Mouse (Mus musculus) retina, postnatal 1 day (tissue): ENCODE results near the gene Xkr7.

ENCODE experiments used
- DNase-seq: peaks from one replicate; pipeline ENCODE4 v3.0.0-alpha.2; 2012

Xkr7 gene

GRCm38 (mm10) chr2:153033545-153034230 lies 2.0 kb downstream of the Xkr7 start:
- DNase-seq, result peak; percentile 63

GRCm38 (mm10) chr2:153036690-153037089 lies 5.0 kb downstream of the Xkr7 start:
- peak; percentile 94 for DNase-seq

GRCm38 (mm10) chr2:153043886-153044285 lies 12.2 kb downstream of the Xkr7 start:
- no peak for DNase-seq

GRCm38 (mm10) chr2:153045884-153046299 lies 14.2 kb downstream of the Xkr7 start:
- peak; percentile 84 for DNase-seq

GRCm38 (mm10) chr2:153047828-153048465 lies 16.3 kb downstream of the Xkr7 start:
- peak; percentile 71 for DNase-seq

- peak; percentile 26 for DNase-seq
Measured at GRCm38 (mm10) chr2:153049288-153049996, 17.8 kb downstream of the Xkr7 start.

- no peak for DNase-seq
Measured at GRCm38 (mm10) chr2:153049997-153050358, 18.3 kb downstream of the Xkr7 start.

GRCm38 (mm10) chr2:153051095-153051494 lies 19.4 kb downstream of the Xkr7 start:
- no peak for DNase-seq

GRCm38 (mm10) chr2:153051537-153051936 lies 19.9 kb downstream of the Xkr7 start:
- no peak for DNase-seq

GRCm38 (mm10) chr2:153052700-153053351 lies 21.2 kb downstream of the Xkr7 start:
- peak; percentile 31 for DNase-seq

- DNase-seq, result no peak
Measured at GRCm38 (mm10) chr2:153053896-153054295, 22.2 kb downstream of the Xkr7 start.

- peak; percentile 28 for DNase-seq
Measured at GRCm38 (mm10) chr2:153055270-153055920, 23.7 kb downstream of the Xkr7 start.

GRCm38 (mm10) chr2:153058365-153058764 lies 26.7 kb downstream of the Xkr7 start:
- DNase-seq, result no peak

GRCm38 (mm10) chr2:153060216-153060615 lies 28.6 kb downstream of the Xkr7 start:
- DNase-seq, result peak; percentile 43

GRCm38 (mm10) chr2:153063394-153063793 lies 31.7 kb downstream of the Xkr7 start:
- DNase-seq, result no peak

GRCm38 (mm10) chr2:153064190-153064970 lies 32.7 kb downstream of the Xkr7 start:
- DNase-seq, result no peak

GRCm38 (mm10) chr2:153065747-153066508 lies 34.3 kb downstream of the Xkr7 start, which contains the start of gene Ccm2l:
Gene Ccm2l (plus strand): TSS chr2:153065955.
- DNase-seq, result no peak

- DNase-seq, result no peak
Measured at GRCm38 (mm10) chr2:153066991-153067390, 35.3 kb downstream of the Xkr7 start.

- DNase-seq, result peak; percentile 55
Measured at GRCm38 (mm10) chr2:153070762-153071490, 39.3 kb downstream of the Xkr7 start.

GRCm38 (mm10) chr2:153071491-153072184 lies 40.0 kb downstream of the Xkr7 start:
- peak; percentile 88 for DNase-seq
